Mouse (Mus musculus): ENCODE measurements around the gene Fam216a. TPM values are rescaled to one million over a fixed set of nuclear protein-coding genes. Genes with fewer than 3 reads are reported as not detected.
"Not testable (repeated sequence)": the region's sequence is repeated elsewhere in the genome, so short reads cannot be mapped to it uniquely, and the experiment has no call there.

The Fam216a gene
- polyA plus RNA-seq, 1 experiment from 2014 or later: 115 TPM

DNA sequence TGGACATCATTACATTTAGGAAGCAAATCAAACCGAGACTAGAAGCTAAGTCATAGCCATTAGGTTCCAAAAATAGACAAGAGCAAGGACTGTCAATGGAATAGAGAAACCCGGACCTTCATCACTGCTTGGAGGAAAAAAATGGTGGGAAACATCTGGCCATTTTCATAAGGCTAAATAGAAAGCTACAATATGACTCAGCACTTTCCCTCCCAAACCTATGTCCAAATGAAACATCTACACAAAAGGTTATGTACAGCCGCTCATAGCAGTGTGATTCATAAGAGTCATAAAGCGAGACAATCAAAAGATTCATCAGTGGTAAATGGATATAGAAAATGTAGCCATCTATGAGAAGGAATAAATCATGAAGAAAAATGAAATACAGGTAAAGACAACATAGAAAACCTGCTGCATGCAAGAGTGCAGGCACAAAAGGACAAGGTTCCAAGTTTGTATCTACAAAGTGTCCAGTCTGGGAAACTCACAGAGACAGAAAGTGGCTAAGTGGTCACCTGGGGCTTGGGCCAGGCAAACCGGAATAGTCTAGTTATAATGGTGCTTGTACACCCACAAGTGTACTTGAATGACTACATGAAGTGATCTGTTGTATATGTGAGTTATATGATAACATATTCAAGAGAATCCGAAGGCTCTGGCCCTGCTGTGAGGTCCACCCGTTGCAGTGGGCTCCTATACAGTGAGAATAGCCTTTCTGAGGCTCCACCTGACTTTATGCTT, 35.4 kb downstream of the Fam216a start:
- Histone ChIP-seq H3K27ac (replicated peaks) (no peak overlapping the region), H3K27me3 (no peaks in the 10 kb centered on the region), H3K9me3 (no peaks in the 10 kb centered on the region), H3K4me1 (no peaks in the 10 kb centered on the region), H3K4me3 (no peak overlapping the region), H3K4me2 (replicated peaks) (no peak overlapping the region), H3K9ac (replicated peaks) (no peak overlapping the region), H3K36me3 (no peaks in the 10 kb centered on the region)
- ATAC-seq (ENCODE audit: low FRiP score, low read depth): no peak
- 89% methylated on average over 7 of the region's 7 CpGs for WGBS

DNA sequence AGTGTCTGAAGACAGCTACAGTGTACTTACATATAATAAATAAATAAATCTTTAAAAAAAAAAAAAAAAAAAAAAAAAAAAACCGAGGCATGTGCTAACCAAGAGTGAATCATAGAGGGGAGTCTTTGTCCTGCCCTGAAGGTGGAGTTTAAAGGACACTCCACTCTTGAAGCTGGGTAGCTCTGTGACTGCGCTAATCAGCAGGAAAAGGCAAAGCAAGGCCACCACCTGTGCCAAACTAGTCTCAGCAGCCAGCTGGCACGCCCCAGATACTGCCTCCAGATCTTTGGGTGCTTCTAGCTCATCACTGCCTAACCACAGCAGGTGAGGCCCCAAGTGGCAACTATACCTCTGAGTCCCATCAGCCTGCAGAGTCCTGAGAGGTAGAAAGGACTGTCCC, 37.5 kb downstream of the Fam216a start:
- Histone ChIP-seq H3K4me1 (no peaks in the 10 kb centered on the region), H3K9ac (replicated peaks) (no peak overlapping the region), H3K9me3 (no peaks in the 10 kb centered on the region), H3K27me3 (no peaks in the 10 kb centered on the region), H3K4me3 (no peak overlapping the region), H3K27ac (replicated peaks) (no peak overlapping the region), H3K36me3 (no peaks in the 10 kb centered on the region), H3K4me2 (replicated peaks) (no peak overlapping the region)
- 81% methylated on average over 3 of the region's 3 CpGs for WGBS
- ATAC-seq (ENCODE audit: low FRiP score, low read depth): no peak

DNA sequence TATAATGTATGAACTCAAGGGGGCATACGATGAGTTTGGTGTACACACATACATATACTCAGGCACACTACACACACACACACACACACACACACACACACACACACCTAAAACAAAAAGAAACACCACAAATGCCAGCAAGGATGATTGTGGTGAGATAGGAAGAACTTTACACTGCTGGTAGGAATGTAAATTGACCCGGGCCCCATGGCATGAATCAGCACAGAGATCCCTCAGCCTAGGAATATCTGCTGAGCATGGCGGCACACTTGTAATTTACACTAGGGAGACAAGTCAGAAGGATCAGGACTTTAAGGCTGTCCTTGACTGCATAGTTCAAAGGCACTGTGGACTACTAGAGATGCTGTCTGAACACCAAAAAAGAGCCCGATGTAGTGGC, 41.9 kb downstream of the Fam216a start:
- no peak overlapping the region for H3K4me3 ChIP-seq
- no peaks in the 10 kb centered on the region for H3K9me3 ChIP-seq
- no peak for ATAC-seq (ENCODE audit: low FRiP score, low read depth)
- no peak overlapping the region for H3K9ac ChIP-seq (replicated peaks)
- H3K27me3 ChIP-seq: no peaks in the 10 kb centered on the region
- 89% methylated on average over 4 of the region's 4 CpGs for WGBS
- H3K36me3 ChIP-seq: peaks cover 13% of the 10 kb centered on the region
- no peaks in the 10 kb centered on the region for H3K4me1 ChIP-seq
- H3K27ac ChIP-seq (replicated peaks): no peak overlapping the region
- no peak overlapping the region for H3K4me2 ChIP-seq (replicated peaks)

DNA sequence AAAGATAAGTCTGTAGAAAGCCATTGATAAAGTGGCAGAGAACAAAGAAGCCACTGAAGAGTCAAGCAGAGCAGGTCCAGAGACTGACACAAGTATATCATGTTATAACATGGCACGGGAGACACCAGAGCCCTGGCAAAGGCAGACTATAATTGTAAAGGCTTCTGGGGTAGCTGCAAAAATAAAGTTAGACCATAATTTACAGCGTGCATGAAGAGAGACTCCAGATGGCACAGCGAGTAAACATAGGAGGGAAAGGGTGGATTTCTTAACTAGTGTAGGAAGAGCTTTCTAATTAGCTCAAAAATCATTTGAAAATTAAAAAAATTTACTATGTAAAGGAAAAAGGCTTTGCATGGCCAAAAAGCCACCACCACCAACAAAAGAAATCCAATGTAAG, 44.9 kb downstream of the Fam216a start:
- H3K9me3 ChIP-seq: no peaks in the 10 kb centered on the region
- no peaks in the 10 kb centered on the region for H3K4me1 ChIP-seq
- no peak overlapping the region for H3K4me2 ChIP-seq (replicated peaks)
- 97% methylated on average over 3 of the region's 3 CpGs for WGBS
- H3K27me3 ChIP-seq: no peaks in the 10 kb centered on the region
- peaks cover 28% of the 10 kb centered on the region for H3K36me3 ChIP-seq
- H3K9ac ChIP-seq (replicated peaks): no peak overlapping the region
- H3K4me3 ChIP-seq: no peak overlapping the region
- no peak overlapping the region for H3K27ac ChIP-seq (replicated peaks)
- no peak for ATAC-seq (ENCODE audit: low FRiP score, low read depth)

DNA sequence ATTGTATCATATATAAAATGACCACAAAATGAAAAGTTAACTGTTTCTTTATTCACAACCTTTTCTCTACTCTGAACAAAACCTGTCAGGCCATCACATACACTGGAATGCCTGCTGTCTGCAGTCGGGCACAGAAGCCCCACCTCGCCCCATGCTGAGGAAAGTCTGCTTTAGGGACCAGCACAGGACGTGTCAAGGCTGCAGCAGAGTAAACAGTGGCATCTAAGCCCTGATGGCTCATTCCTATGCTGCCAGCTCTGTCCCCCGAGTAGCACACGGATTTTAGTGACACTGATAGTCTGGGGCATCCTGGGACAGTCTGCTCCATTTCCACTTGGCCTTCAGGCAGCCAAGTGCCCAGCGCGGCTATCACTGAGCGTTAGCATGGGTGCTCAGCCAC, 46.7 kb downstream of the Fam216a start:
- Histone ChIP-seq H3K9me3 (no peaks in the 10 kb centered on the region), H3K27me3 (no peaks in the 10 kb centered on the region), H3K4me1 (no peaks in the 10 kb centered on the region), H3K9ac (replicated peaks) (no peak overlapping the region), H3K4me2 (replicated peaks) (no peak overlapping the region), H3K27ac (replicated peaks) (no peak overlapping the region), H3K36me3 (peaks cover 44% of the 10 kb centered on the region), H3K4me3 (no peak overlapping the region)
- 86% methylated on average over 8 of the region's 8 CpGs for WGBS
- ATAC-seq (ENCODE audit: low FRiP score, low read depth): no peak

DNA sequence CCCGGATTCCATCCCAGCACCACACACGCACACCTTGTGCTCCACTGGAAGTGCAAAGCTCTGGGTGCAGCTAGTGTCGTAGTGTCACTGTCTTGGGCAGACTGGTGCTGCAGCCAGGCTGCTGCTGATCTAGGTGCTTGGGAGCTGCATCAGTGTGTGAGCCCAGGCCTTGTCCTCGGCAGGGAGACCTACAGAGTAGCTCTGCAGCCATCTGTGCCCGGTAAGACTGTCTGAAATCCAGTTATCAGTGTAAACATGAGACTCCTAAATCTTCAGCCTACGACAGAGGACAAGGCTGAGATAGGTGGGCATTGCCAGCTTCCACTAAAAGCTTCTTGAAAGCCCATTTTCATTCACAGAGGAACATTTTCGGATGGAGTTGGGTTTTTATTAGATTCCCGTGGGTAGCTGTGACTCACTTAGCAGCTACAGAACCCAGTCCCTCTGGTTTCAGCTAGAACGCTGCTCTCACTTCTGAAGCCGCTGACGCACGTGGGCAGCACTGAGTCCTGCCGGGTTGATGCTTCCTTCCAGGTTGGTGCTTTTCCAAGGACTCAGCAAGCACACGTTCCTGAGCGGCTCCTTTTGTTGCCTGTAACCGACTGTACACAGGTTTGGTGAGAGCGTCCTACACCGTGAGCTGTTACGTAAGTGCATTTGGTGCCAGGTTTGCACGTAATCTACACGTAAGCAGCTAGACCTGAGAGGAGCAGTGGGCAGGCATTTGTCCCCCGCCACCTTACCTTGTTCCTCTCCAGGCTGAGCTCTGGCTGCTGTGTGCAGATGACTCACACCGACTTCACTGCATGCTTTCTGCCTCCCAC, 47.3 kb downstream of the Fam216a start:
- Histone ChIP-seq H3K36me3 (peaks cover 49% of the 10 kb centered on the region), H3K4me2 (replicated peaks) (no peak overlapping the region), H3K27me3 (no peaks in the 10 kb centered on the region), H3K27ac (replicated peaks) (no peak overlapping the region), H3K9ac (replicated peaks) (no peak overlapping the region), H3K4me3 (no peak overlapping the region), H3K4me1 (no peaks in the 10 kb centered on the region), H3K9me3 (no peaks in the 10 kb centered on the region)
- WGBS: 91% methylated on average over 23 of the region's 23 CpGs
- ATAC-seq (ENCODE audit: low FRiP score, low read depth): no peak

DNA sequence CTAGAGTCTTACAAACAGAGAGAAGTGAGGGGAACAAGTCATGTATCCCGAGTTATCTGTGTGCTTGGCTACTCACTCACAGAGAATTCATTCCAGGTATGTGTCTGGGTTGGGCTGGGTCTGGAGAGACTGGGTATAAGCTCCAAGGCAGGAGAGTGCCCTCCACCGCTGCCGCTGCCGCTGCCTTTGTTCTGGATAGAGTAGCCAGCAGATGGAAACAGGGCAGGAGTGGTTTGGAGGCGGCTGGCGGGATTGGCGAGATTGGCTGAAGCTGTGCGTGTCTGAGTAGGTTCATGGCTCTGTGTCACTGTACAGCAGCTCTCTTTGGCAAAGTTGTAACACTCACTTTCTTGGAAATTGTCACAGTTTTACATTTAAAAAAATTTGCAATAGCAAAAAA, 48.6 kb downstream of the Fam216a start:
- H3K4me2 ChIP-seq (replicated peaks): no peak overlapping the region
- no peak overlapping the region for H3K27ac ChIP-seq (replicated peaks)
- no peak overlapping the region for H3K9ac ChIP-seq (replicated peaks)
- whole genome bisulfite sequencing: 70% methylated on average over 8 of the region's 8 CpGs
- no peaks in the 10 kb centered on the region for H3K4me1 ChIP-seq
- H3K27me3 ChIP-seq: no peaks in the 10 kb centered on the region
- no peak overlapping the region for H3K4me3 ChIP-seq
- peaks cover 55% of the 10 kb centered on the region for H3K36me3 ChIP-seq
- H3K9me3 ChIP-seq: no peaks in the 10 kb centered on the region
- no peak for ATAC-seq (ENCODE audit: low FRiP score, low read depth)

DNA sequence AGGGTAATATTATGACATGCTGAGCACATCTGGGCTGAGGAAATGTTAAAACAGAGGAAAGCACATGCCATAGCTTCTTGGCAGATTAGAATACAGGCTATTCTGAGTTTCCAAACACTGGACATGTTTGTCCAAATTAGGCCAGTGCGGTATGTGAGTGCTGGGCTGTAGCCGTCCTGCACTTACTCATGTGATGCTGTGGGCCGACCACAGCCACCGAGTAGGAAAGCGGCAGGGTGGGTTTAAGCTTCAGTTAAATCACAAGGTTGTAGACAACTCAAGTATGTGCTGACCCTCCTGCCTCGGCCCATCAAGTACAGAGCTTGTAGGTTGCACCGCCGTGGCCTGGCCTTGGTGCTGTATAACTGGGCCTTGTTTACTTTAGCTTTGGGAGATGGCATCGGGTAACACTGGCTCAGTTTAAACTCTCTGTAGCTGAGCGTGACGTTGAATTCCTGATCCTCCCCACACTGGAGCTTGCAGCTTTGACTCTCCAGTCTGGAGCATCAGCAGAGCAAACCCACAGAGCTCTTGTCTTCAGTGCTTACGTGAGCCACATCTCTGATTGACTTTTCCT, 51.9 kb downstream of the Fam216a start:
- H3K4me2 ChIP-seq (replicated peaks): no peak overlapping the region
- H3K9me3 ChIP-seq: no peaks in the 10 kb centered on the region
- H3K36me3 ChIP-seq: peaks cover 47% of the 10 kb centered on the region
- no peaks in the 10 kb centered on the region for H3K4me1 ChIP-seq
- no peak overlapping the region for H3K9ac ChIP-seq (replicated peaks)
- WGBS: 82% methylated on average over 12 of the region's 12 CpGs
- no peak overlapping the region for H3K4me3 ChIP-seq
- no peaks in the 10 kb centered on the region for H3K27me3 ChIP-seq
- ATAC-seq (ENCODE audit: low FRiP score, low read depth): no peak
- no peak overlapping the region for H3K27ac ChIP-seq (replicated peaks)

DNA sequence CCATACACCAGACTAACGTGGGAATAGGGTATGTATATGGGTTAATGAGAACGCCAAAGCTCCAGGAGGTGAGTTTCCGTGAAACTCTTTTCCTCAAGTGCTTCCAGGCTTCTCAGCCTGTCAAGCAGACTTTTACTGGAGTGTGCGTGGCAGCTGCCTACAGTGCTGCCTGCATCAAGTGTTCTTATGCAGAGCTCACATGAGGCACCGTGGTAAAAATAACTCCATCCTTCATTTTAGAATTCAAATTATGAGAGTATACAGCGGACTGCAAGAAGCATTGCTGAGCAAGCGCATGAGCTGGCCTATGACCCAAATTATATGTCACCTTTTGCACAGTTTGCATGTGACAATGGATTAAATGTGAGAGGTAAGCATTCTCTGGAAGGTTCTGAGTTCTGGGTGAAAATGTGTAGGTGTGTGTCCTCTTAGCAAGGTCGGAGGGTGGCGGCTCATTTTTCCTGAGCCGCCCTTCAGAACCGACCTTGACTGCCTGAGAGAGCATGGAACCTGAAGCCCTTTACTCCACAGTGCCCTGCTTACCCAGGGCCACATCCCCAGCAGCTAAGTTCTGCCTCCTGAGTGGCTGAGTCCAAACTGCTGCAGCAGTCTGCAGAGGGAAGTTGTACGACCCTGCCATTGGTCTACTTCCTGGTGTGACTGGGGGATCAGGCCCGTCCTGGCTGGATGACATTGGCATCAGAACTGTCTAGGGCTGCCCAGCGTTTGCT, 52.5 kb downstream of the Fam216a start:
- H3K9ac ChIP-seq (replicated peaks): no peak overlapping the region
- H3K27me3 ChIP-seq: no peaks in the 10 kb centered on the region
- H3K4me2 ChIP-seq (replicated peaks): no peak overlapping the region
- no peaks in the 10 kb centered on the region for H3K9me3 ChIP-seq
- H3K4me1 ChIP-seq: no peaks in the 10 kb centered on the region
- WGBS: 86% methylated on average over 14 of the region's 14 CpGs
- no peak overlapping the region for H3K4me3 ChIP-seq
- peaks cover 45% of the 10 kb centered on the region for H3K36me3 ChIP-seq
- H3K27ac ChIP-seq (replicated peaks): no peak overlapping the region
- ATAC-seq (ENCODE audit: low FRiP score, low read depth): no peak

DNA sequence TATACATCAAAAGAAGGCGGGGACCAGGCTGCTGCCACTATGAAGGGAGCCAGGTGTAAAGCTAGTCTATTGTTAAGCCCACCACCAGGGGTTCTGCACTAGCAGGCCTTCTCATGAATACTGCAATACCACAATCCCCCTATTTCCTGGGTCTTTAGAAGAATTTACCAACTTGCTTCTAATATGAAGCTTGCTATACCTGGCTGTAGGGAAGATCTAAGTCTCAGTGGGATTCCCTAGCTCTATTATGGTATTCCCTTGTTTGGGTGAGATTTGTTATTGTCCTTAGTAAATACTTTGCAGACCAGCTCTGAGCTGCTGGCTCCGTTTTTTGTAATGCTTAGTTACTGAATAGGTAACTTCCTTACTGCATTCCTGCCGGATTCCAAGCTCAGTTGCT, 53.2 kb downstream of the Fam216a start:
- not testable (repeated sequence) for H3K4me2 ChIP-seq (replicated peaks); H3K4me1 ChIP-seq; ATAC-seq (ENCODE audit: low FRiP score, low read depth); H3K27ac ChIP-seq (replicated peaks); H3K27me3 ChIP-seq; H3K9me3 ChIP-seq; H3K4me3 ChIP-seq; H3K9ac ChIP-seq (replicated peaks)
- WGBS: 77% methylated on average over 3 of the region's 3 CpGs
- peaks cover 44% of the 10 kb centered on the region for H3K36me3 ChIP-seq

DNA sequence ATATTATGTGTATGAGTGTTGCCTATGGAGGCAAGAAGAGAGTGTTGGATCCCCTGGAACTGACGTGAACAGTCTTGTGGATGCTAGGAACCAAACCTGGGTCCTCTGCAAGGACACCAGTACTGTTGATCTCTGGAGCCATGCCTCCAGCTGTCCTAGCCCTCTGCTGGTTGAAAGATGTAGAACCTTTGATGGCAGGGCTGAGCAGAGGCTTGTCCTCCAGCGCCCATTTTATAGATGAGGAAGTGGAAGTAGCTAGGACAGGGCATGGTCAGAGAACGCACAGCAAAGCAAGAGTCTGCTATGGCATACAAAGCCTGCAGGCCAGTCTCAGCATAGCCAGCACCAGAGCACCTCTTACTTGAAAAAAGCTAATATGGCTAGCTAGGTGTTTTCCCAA, 54.1 kb downstream of the Fam216a start:
- 80% methylated on average over 3 of the region's 3 CpGs for WGBS
- Histone ChIP-seq H3K4me1 (no peaks in the 10 kb centered on the region), H3K27me3 (no peaks in the 10 kb centered on the region), H3K4me2 (replicated peaks) (no peak overlapping the region), H3K36me3 (peaks cover 52% of the 10 kb centered on the region), H3K4me3 (no peak overlapping the region), H3K9ac (replicated peaks) (no peak overlapping the region), H3K9me3 (no peaks in the 10 kb centered on the region), H3K27ac (replicated peaks) (no peak overlapping the region)
- ATAC-seq (ENCODE audit: low FRiP score, low read depth): no peak
